Mouse (Mus musculus) urinary bladder, postnatal 10 days (tissue): ENCODE measurements around the gene Tma16.

Experiments
- DNase-seq: peaks from one replicate; pipeline ENCODE4 v3.0.0; 2022; ENCODE audit warnings: low spot score

The Tma16 gene

GRCm38 (mm10) chr8:66486084-66486763, at the start of gene Tma16:
TSS of gene Tma16 (minus strand) at chr8:66486530.
- peak; percentile 14 for DNase-seq

- no peak for DNase-seq
Measured at GRCm38 (mm10) chr8:66520576-66520975, 34.2 kb upstream of the Tma16 start.

- no peak for DNase-seq
Measured at GRCm38 (mm10) chr8:66519149-66519548, 32.8 kb upstream of the Tma16 start.

- DNase-seq: no peak
Measured at GRCm38 (mm10) chr8:66511537-66511936, 25.2 kb upstream of the Tma16 start, which contains the start of gene Tktl2. TSS of gene Tktl2 (plus strand) at chr8:66511756.

GRCm38 (mm10) chr8:66503381-66503780, 17.1 kb upstream of the Tma16 start:
- no peak for DNase-seq

GRCm38 (mm10) chr8:66496998-66497577, 10.8 kb upstream of the Tma16 start:
- no peak for DNase-seq

- peak; percentile 24 for DNase-seq
Measured at GRCm38 (mm10) chr8:66495726-66496125, 9.4 kb upstream of the Tma16 start.

- no peak for DNase-seq
Measured at GRCm38 (mm10) chr8:66494496-66494895, 8.2 kb upstream of the Tma16 start.

- no peak for DNase-seq
Measured at GRCm38 (mm10) chr8:66490624-66491023, 4.3 kb upstream of the Tma16 start.

- DNase-seq: no peak
Measured at GRCm38 (mm10) chr8:66488556-66488955, 2.2 kb upstream of the Tma16 start.

GRCm38 (mm10) chr8:66476880-66477279, 9.4 kb downstream of the Tma16 start:
- DNase-seq: no peak

- no peak for DNase-seq
Measured at GRCm38 (mm10) chr8:66469821-66470220, 16.5 kb downstream of the Tma16 start.

GRCm38 (mm10) chr8:66457057-66457456, 29.3 kb downstream of the Tma16 start:
- no peak for DNase-seq

GRCm38 (mm10) chr8:66450691-66451090, 35.6 kb downstream of the Tma16 start:
- DNase-seq: no peak

- DNase-seq: no peak
Measured at GRCm38 (mm10) chr8:66445351-66445750, 41.0 kb downstream of the Tma16 start.

- no peak for DNase-seq
Measured at GRCm38 (mm10) chr8:66444141-66444540, 42.2 kb downstream of the Tma16 start.

GRCm38 (mm10) chr8:66442778-66443177, 43.6 kb downstream of the Tma16 start:
- DNase-seq: no peak

- no peak for DNase-seq
Measured at GRCm38 (mm10) chr8:66441123-66441522, 45.2 kb downstream of the Tma16 start.

GRCm38 (mm10) chr8:66438468-66438867, 47.9 kb downstream of the Tma16 start:
- no peak for DNase-seq

GRCm38 (mm10) chr8:66437929-66438328, 48.4 kb downstream of the Tma16 start:
- DNase-seq: no peak

GRCm38 (mm10) chr8:66436804-66437203, 49.5 kb downstream of the Tma16 start:
- DNase-seq: no peak

GRCm38 (mm10) chr8:66433577-66433976, 52.8 kb downstream of the Tma16 start:
- no peak for DNase-seq

GRCm38 (mm10) chr8:66430639-66431038, 55.7 kb downstream of the Tma16 start:
- DNase-seq: no peak
